Mouse (Mus musculus) megakaryocyte, embryonic 14.5 days (primary cell): ENCODE data around the gene Prr5l. TPM values are rescaled to one million over a fixed set of nuclear protein-coding genes. Genes with fewer than 3 reads are reported as not detected.
A peak's percentile ranks its signal among the peaks of the same experiment; 100 is the strongest.

Experiments
- H3K27me3 ChIP-seq: replicated peaks from 2 replicates; pipeline ENCODE3; 2012; ENCODE audit warnings: inconsistent platforms
- H3K36me3 ChIP-seq: replicated peaks from 2 replicates; pipeline ENCODE3; 2012; ENCODE audit warnings: low read length, inconsistent platforms, mixed read lengths
- H3K4me1 ChIP-seq: 2 replicates; pipeline ENCODE4 v1.6.1; 2012; ENCODE audit warnings: inconsistent platforms
- H3K4me3 ChIP-seq: replicated peaks from 2 replicates; pipeline ENCODE3; 2012; ENCODE audit warnings: moderate library complexity, mild to moderate bottlenecking, inconsistent platforms
- H3K9me3 ChIP-seq: 2 replicates; pipeline ENCODE4 v1.6.1; 2012; ENCODE audit warnings: inconsistent platforms
- FLI1 ChIP-seq: IDR thresholded peaks from 2 replicates; pipeline ENCODE4 v1.6.1; 2012; ENCODE audit warnings: low read length, inconsistent platforms, mixed read lengths
- GATA1 ChIP-seq: IDR thresholded peaks from 3 replicates; pipeline ENCODE4 v1.6.1; 2012; ENCODE audit warnings: mixed read lengths, low read length, inconsistent platforms, borderline replicate concordance
- polyA plus RNA-seq: library from polyadenylated mRNA; stranded (reverse); fragments of >175 nt; gene quantifications from 2 replicates; pipeline ENCODE4 v1.2.3, GENCODE M21; 2012; ENCODE audit warnings: low replicate concordance; ENCODE audit not compliant: insufficient read depth

Gene Prr5l
- polyA plus RNA-seq, 1 experiment: 44.1 TPM

DNA sequence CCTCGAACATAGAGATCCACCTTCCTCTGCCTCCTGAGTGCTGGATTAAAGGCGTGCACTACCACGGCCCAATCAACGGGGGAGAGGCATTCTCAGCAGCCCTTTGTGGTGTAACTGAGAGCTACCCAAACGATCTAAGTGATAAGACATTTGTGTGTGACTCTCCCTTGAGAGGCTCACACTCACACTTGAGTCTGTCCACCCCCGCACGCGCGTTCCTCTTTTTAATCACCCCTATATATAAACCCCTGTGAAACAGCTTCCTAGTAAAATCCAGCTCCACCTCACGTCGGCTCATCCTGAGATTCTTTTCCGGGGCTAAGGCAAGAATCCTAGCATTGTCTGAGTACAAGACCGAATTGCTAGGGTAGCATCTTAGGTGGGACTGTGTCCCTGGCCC is 25.9 kb upstream of the Prr5l start:
- H3K36me3 ChIP-seq: peaks cover 4% of the 10 kb centered on the region
- H3K9me3 ChIP-seq: 0 out of 2 replicates have a peak, but pooled peaks cover 11% of the 10 kb centered on the region
- no peak overlapping the region for H3K4me3 ChIP-seq
- peaks cover 23% of the 10 kb centered on the region for H3K4me1 ChIP-seq
- peaks cover 23% of the 10 kb centered on the region for H3K27me3 ChIP-seq
- TF ChIP-seq GATA1 (no peak), FLI1 (no peak)

DNA sequence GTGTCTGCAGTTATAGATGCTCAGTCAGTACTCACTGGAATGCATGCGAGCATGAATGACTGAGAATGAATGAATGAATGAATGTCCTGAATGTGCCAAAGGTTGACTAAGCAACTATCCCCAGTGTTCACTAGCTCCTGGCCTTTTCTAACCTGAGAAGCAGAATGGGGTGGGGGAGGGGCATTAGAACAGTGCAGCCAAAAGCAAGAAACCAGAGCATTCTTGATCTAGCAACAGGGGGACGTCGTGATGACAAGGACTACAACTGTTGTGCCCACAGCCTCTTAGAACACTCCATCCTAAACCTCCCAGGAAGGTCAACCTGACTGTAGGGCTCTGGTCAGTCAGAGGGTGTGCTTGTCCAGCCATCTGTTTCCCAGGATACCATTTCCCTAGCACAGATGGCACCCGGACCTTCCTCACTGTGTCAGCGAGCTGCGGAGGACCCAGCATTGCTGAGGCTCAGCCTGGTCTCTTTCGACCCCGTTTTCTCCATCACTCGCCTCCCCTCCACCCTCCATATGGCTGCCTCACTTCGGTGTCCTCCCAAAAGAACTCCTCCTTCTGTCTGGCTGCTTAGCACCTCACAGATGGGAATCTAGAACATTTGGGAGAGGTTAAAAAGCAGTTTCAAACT is 24.7 kb upstream of the Prr5l start:
- H3K9me3 ChIP-seq: 0 out of 2 replicates have a peak, but pooled peaks cover 7% of the 10 kb centered on the region
- no peak overlapping the region for H3K4me3 ChIP-seq
- H3K27me3 ChIP-seq: peaks cover 15% of the 10 kb centered on the region
- H3K36me3 ChIP-seq: peaks cover 9% of the 10 kb centered on the region
- TF ChIP-seq GATA1 (no peak), FLI1 (no peak)
- peaks cover 25% of the 10 kb centered on the region for H3K4me1 ChIP-seq

DNA sequence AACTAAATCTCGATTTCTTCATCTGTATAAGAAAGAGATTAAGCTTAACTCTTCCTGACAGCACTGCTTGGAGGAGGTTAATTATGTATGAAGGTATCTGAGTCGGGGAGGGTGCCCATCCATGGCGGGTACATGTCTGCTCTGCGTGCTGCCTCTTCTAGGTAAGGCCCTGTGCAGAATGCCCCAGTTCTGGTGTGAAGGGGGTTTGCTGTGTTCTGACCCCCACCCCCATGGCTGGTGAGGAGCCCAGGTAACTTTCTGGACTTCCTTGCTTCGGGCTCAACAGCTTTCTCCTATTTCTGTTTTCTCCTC is 23.5 kb upstream of the Prr5l start:
- H3K27me3 ChIP-seq: peaks cover 14% of the 10 kb centered on the region
- H3K4me3 ChIP-seq: no peak overlapping the region
- peaks cover 25% of the 10 kb centered on the region for H3K4me1 ChIP-seq
- no peak for TF ChIP-seq GATA1
- TF ChIP-seq FLI1: no peak
- peaks cover 19% of the 10 kb centered on the region for H3K36me3 ChIP-seq
- 0 out of 2 replicates have a peak, but pooled peaks cover 4% of the 10 kb centered on the region for H3K9me3 ChIP-seq

DNA sequence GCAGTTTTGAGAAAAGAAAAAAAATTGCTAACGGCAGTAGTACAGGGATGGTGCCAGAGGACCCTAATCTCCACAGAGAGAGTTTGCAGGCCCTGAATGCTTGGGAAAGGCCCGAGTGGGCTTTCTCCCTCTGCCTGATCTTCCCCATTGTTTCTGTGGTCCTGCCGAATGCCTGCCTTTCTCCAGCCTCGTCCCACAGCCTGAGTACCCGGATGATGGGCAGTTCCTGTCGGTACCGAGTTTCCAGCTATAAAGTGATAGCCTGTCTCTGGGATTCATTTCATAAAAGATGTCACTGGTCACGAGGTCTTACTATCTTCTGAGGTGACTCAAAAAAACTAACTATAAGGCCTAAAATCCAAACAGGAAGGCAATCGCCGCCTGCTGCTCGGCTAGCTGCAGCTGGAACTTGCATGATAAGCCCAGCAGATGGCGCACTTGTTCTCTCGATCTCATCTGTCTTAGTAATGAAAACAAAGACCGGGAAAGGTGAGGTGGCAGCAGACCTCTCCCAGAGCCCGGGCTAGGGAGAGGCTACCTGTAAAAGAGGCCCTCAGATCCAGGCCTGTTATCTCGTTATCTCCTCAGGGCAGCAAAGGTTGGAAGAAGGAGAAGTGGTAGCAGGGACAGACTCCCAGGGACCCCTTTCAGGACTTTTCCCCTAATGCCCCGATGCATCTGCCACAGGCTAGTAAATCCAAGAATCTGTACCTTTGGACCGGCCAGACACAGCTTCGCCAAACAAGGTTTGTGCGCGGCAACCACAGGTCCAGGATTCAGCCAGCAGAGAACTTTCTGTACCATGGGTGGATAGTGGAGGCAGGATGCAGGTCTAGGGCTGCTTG is 22.9 kb upstream of the Prr5l start:
- H3K9me3 ChIP-seq: 0 out of 2 replicates have a peak, but pooled peaks cover 4% of the 10 kb centered on the region
- H3K27me3 ChIP-seq: peaks cover 14% of the 10 kb centered on the region
- TF ChIP-seq FLI1 (no peak), GATA1 (no peak)
- peaks cover 25% of the 10 kb centered on the region for H3K4me1 ChIP-seq
- peak overlapping the region; percentile 85 for H3K4me3 ChIP-seq
- H3K36me3 ChIP-seq: peaks cover 25% of the 10 kb centered on the region

DNA sequence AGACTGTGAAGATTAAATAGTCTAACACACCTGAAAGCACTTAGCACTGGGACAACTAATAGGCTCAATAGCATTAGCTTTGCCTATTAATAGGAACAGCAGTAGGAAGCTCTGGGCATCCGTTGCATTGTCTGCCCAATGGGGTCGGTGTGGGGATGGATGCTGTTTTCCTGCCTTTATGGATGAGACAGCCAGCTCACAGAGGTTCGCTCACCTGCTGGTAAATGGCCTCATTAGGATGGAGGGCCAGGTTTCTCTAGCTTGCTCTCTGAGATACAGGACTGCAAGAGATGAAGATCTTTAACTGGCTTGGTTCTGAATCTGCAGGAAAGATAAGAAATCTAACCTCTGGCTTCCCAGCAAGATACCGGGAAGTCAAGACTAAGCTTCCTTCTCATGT is 19.4 kb upstream of the Prr5l start:
- Histone ChIP-seq H3K9me3 (no peaks in the 10 kb centered on the region), H3K36me3 (peaks cover 61% of the 10 kb centered on the region), H3K4me3 (no peak overlapping the region), H3K4me1 (peaks cover 20% of the 10 kb centered on the region), H3K27me3 (peaks cover 2% of the 10 kb centered on the region)
- TF ChIP-seq GATA1 (no peak), FLI1 (no peak)

DNA sequence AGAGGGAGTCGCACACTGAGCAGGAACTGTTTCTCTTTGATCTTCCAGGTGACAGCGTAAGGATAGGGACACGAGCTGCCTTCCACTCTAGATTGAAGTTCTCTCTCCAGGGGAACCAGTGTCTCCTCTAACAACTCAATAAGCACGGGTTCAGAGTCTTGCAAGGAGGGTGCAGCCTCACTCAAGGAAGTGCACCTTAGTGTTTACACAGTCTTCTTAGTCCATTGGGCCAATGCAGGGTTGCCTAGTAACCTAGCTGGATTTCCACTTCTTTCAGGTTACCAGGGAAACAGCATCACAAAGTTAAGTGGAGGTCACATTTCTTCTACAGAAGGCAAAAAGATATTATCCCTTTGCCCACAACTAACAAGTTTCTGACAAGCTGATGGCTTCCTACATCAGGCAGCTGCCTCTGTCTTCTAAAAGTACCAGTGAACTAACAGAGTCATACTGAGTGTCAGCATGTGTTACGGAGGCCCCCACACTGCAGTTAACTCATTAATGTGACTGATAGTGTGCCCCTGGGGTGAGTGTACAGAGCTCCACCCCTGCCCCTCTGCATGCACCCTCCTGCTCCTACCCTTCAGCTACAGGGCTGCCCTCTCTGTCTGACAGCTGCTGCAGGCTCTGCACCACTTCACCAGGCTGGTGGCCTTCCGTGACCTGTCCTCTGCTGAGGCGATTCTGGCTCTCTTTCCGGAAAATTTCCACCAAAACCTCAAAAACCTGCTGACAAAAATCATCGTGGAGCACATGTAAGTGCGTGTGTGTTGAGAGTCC is 13.8 kb upstream of the Prr5l start:
- Histone ChIP-seq H3K27me3 (no peaks in the 10 kb centered on the region), H3K36me3 (peaks cover 85% of the 10 kb centered on the region), H3K4me3 (no peak overlapping the region), H3K9me3 (no peaks in the 10 kb centered on the region), H3K4me1 (peaks cover 45% of the 10 kb centered on the region)
- TF ChIP-seq FLI1: no peak
- no peak for TF ChIP-seq GATA1

DNA sequence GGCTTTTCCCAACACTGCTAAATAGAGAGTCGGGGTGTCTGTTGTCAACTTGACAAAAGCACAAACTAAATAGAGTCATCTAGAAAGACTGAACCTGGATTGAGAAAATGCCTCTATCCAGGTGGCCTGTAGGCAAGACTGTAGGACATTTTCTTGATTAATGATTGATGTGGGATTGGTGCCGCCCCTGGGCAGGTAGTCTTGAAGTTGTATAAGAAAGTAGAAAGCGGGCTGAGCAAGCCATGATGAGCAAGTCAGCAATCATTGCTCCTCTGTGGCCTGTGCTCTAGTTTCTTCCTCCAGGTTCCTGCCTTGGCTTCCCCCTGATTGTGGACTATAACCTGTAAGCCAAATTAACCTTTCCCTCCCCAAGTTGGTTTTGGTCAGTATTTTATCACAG is 11.3 kb upstream of the Prr5l start:
- H3K4me3 ChIP-seq: no peak overlapping the region
- no peak for TF ChIP-seq FLI1
- no peak for TF ChIP-seq GATA1
- no peaks in the 10 kb centered on the region for H3K9me3 ChIP-seq
- peaks cover 73% of the 10 kb centered on the region for H3K36me3 ChIP-seq
- no peaks in the 10 kb centered on the region for H3K27me3 ChIP-seq
- peaks cover 59% of the 10 kb centered on the region for H3K4me1 ChIP-seq

DNA sequence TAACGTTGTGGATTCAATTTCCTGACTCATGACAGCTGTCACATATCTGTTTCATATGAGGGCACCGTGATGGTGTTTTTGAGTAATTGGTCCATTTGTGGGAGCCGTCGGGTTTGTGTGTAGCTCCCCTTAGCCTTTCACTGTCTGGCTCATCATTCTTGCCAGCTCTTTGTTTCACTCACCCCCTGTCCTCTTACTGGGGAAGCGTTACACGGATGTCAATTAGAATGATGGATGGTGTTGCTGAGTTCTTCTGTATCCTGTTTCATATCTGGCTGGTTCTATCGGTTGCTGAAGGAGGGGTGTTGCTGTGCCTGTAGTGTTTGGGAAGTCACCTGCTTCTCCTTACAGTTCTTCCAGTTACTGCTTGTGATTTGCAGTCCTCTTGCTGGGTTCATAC is 8.3 kb upstream of the Prr5l start:
- Histone ChIP-seq H3K9me3 (no peaks in the 10 kb centered on the region), H3K4me1 (peaks cover 67% of the 10 kb centered on the region), H3K36me3 (peaks cover 49% of the 10 kb centered on the region), H3K27me3 (no peaks in the 10 kb centered on the region), H3K4me3 (no peak overlapping the region)
- TF ChIP-seq FLI1 (no peak), GATA1 (no peak)

DNA sequence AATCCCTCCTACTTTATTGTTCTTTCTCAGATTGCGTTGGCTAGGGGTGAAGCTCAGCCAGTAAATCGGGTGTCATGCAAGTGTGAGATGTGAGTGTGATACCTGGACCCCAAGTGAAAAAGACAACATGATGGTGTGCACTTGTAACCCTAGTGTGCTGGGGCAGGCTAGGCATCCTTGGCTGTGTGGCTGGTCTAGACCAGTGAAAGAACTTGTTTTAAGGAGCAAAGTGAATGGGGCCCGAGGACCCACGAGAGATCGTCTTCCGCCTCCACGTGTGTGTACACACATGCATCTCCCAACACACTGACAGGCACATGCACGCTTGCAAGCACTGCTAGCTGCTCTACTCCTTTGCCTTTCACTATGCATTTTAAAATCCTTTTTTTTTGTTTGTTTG is 6.1 kb upstream of the Prr5l start:
- TF ChIP-seq FLI1 (no peak), GATA1 (no peak)
- Histone ChIP-seq H3K4me3 (no peak overlapping the region), H3K36me3 (peaks cover 26% of the 10 kb centered on the region), H3K27me3 (no peaks in the 10 kb centered on the region), H3K9me3 (no peaks in the 10 kb centered on the region), H3K4me1 (peaks cover 68% of the 10 kb centered on the region)
